Mouse (Mus musculus): ENCODE measurements around the gene Luzp2. TPM values are rescaled to one million over a fixed set of nuclear protein-coding genes. Genes with fewer than 3 reads are reported as not detected.
A peak's percentile ranks its signal among the peaks of the same experiment; 100 is the strongest.

Gene Luzp2
- polyA plus RNA-seq (2011; ENCODE audit: insufficient read length, low read depth, missing spikeins): 0.30 TPM in 1 of 2 replicates, not detected in the other

DNA sequence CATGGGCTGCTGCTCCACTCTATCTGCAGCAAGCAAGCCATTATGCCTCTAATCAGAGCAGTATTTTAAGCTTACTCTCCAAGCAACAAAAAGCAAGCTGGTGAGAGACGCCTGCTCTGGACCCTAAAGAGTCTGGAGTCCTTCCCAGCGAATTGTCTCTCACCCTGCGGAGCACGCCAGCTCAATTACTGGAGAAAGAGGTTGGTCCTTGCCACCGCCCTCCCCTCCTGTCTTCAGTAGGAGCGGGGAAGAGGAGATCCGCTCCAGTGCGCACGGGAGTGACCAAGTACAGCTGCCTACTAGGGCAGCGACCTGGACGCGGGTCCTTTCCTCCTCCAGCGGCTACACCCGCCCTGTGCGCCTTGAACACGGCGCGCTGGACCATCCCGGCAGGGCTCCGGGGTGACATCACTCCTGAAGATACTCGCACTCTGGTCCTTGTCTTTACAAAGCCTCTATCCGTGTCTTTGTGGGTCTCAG lies at the start of gene Luzp2:
Gene Luzp2, plus strand, starts transcription at position 127 of the 480 bp plus-strand sequence.
- TF ChIP-seq CTCF (IDR thresholded peaks at IDR 0.05; ENCODE audit: borderline replicate concordance, insufficient read depth, low read length): no peak
- no peak for TF ChIP-seq POLR2A (IDR thresholded peaks at IDR 0.05; ENCODE audit: low read depth, low read length)
- H3K4me1 ChIP-seq (ENCODE audit: control insufficient read depth, insufficient read depth, low read length): no peaks in the 10 kb centered on the region
- H3K4me3 ChIP-seq (ENCODE audit: insufficient read depth, low read length): peak within 1 kb of the TSS; percentile 6
- no peak within 1 kb of the TSS for H3K27ac ChIP-seq (ENCODE audit: insufficient read depth, low read length)

DNA sequence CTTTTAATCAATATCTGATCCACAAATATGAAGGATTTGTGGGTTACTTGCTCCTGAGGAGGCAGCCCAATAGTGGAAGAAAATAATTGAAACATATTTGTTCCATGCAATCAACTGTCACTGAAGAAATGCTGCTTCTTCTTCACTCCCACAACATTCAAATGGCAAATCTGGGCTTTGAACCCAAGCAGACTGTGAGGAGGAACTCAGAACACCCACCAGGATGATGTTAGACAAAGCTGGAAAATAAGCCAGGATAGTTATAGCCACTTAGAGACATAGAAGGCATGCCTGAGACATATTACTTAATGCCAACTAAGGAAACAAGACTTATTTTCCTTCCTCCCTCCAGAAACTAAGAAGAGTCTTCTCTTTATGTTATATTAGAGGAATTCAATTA lies 47.8 kb upstream of the Luzp2 start:
- Histone ChIP-seq H3K4me1 (ENCODE audit: control insufficient read depth, insufficient read depth, low read length) (no peaks in the 10 kb centered on the region), H3K4me3 (ENCODE audit: insufficient read depth, low read length) (no peak overlapping the region), H3K27ac (ENCODE audit: insufficient read depth, low read length) (no peak overlapping the region)
- no peak for TF ChIP-seq CTCF (IDR thresholded peaks at IDR 0.05; ENCODE audit: borderline replicate concordance, insufficient read depth, low read length)
- no peak for TF ChIP-seq POLR2A (IDR thresholded peaks at IDR 0.05; ENCODE audit: low read depth, low read length)

DNA sequence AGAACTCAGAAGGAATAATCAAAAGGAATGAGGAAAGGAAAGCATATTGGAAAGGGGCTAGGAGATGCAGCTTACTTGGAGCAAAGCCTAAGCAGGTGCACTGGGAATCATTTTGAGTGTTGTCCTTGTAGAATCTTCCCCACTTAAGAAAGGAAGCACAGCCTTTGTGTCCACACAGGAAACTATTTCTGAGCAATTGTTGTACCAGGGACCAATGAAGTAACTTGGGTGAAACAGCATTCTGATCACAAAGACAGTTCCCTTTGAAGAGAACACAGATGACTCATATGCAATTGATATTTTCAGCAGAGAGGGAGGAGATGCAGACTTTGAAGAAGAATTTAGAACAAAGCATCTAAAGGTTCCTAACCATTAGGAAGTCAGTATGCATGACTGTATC lies 16.7 kb upstream of the Luzp2 start:
- H3K4me3 ChIP-seq (ENCODE audit: insufficient read depth, low read length): no peak overlapping the region
- H3K27ac ChIP-seq (ENCODE audit: insufficient read depth, low read length): no peak overlapping the region
- TF ChIP-seq POLR2A (IDR thresholded peaks at IDR 0.05; ENCODE audit: low read depth, low read length) (no peak), CTCF (IDR thresholded peaks at IDR 0.05; ENCODE audit: borderline replicate concordance, insufficient read depth, low read length) (no peak)
- H3K4me1 ChIP-seq (ENCODE audit: control insufficient read depth, insufficient read depth, low read length): no peaks in the 10 kb centered on the region

GRCm38 (mm10) chr7:54828751-54829150 lies 6.5 kb upstream of the Luzp2 start:
- Histone ChIP-seq H3K4me3 (ENCODE audit: insufficient read depth, low read length) (no peak overlapping the region), H3K27ac (ENCODE audit: insufficient read depth, low read length) (no peak overlapping the region), H3K4me1 (ENCODE audit: control insufficient read depth, insufficient read depth, low read length) (no peaks in the 10 kb centered on the region)
- TF ChIP-seq POLR2A (IDR thresholded peaks at IDR 0.05; ENCODE audit: low read depth, low read length) (no peak), CTCF (IDR thresholded peaks at IDR 0.05; ENCODE audit: borderline replicate concordance, insufficient read depth, low read length) (no peak)

DNA sequence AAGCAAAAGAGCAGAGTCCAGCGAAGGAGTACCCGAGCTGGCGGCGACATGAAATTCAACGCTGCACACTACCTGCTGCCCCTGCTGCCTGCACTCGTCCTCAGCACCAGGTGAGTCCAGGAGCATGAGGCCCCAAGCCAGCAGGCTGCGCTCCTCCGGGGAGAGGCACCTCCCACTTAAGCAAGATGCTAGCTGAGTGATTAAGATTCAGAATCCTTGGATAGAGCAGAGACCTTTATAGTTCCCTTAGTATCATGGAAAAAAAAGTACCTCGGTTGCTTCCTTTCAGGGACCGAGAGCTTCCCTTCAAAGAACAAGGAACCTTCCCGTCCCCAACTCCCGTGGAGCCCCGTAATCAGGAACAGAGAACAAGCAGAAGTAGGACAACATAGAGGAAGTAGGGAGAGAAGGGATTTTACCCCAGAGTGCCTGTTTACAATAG lies 634 bp downstream of the Luzp2 start:
- no peak overlapping the region for H3K27ac ChIP-seq (ENCODE audit: insufficient read depth, low read length)
- no peaks in the 10 kb centered on the region for H3K4me1 ChIP-seq (ENCODE audit: control insufficient read depth, insufficient read depth, low read length)
- TF ChIP-seq POLR2A (IDR thresholded peaks at IDR 0.05; ENCODE audit: low read depth, low read length) (no peak), CTCF (IDR thresholded peaks at IDR 0.05; ENCODE audit: borderline replicate concordance, insufficient read depth, low read length) (no peak)
- peak overlapping the region; percentile 6; the same call in 1 of the 2 replicates for H3K4me3 ChIP-seq (ENCODE audit: insufficient read depth, low read length)

GRCm38 (mm10) chr7:54836437-54836836 lies 1.1 kb downstream of the Luzp2 start:
- TF ChIP-seq POLR2A (IDR thresholded peaks at IDR 0.05; ENCODE audit: low read depth, low read length): no peak
- no peak for TF ChIP-seq CTCF (IDR thresholded peaks at IDR 0.05; ENCODE audit: borderline replicate concordance, insufficient read depth, low read length)
- no peak overlapping the region for H3K27ac ChIP-seq (ENCODE audit: insufficient read depth, low read length)
- no peak overlapping the region for H3K4me3 ChIP-seq (ENCODE audit: insufficient read depth, low read length)
- H3K4me1 ChIP-seq (ENCODE audit: control insufficient read depth, insufficient read depth, low read length): no peaks in the 10 kb centered on the region

- Histone ChIP-seq H3K4me3 (ENCODE audit: insufficient read depth, low read length) (no peak overlapping the region), H3K4me1 (ENCODE audit: control insufficient read depth, insufficient read depth, low read length) (no peaks in the 10 kb centered on the region), H3K27ac (ENCODE audit: insufficient read depth, low read length) (no peak overlapping the region)
- no peak for TF ChIP-seq POLR2A (IDR thresholded peaks at IDR 0.05; ENCODE audit: low read depth, low read length)
- TF ChIP-seq CTCF (IDR thresholded peaks at IDR 0.05; ENCODE audit: borderline replicate concordance, insufficient read depth, low read length): no peak
These were observed 7.6 kb downstream of the Luzp2 start for GRCm38 (mm10) chr7:54842807-54843335.

GRCm38 (mm10) chr7:54845875-54846691 lies 10.8 kb downstream of the Luzp2 start:
- TF ChIP-seq POLR2A (IDR thresholded peaks at IDR 0.05; ENCODE audit: low read depth, low read length): no peak
- TF ChIP-seq CTCF (IDR thresholded peaks at IDR 0.05; ENCODE audit: borderline replicate concordance, insufficient read depth, low read length): no peak
- Histone ChIP-seq H3K27ac (ENCODE audit: insufficient read depth, low read length) (no peak overlapping the region), H3K4me1 (ENCODE audit: control insufficient read depth, insufficient read depth, low read length) (no peaks in the 10 kb centered on the region), H3K4me3 (ENCODE audit: insufficient read depth, low read length) (no peak overlapping the region)

GRCm38 (mm10) chr7:54846692-54847020 lies 11.4 kb downstream of the Luzp2 start:
- no peak for TF ChIP-seq POLR2A (IDR thresholded peaks at IDR 0.05; ENCODE audit: low read depth, low read length)
- TF ChIP-seq CTCF (IDR thresholded peaks at IDR 0.05; ENCODE audit: borderline replicate concordance, insufficient read depth, low read length): no peak
- no peak overlapping the region for H3K27ac ChIP-seq (ENCODE audit: insufficient read depth, low read length)
- H3K4me1 ChIP-seq (ENCODE audit: control insufficient read depth, insufficient read depth, low read length): no peaks in the 10 kb centered on the region
- no peak overlapping the region for H3K4me3 ChIP-seq (ENCODE audit: insufficient read depth, low read length)

DNA sequence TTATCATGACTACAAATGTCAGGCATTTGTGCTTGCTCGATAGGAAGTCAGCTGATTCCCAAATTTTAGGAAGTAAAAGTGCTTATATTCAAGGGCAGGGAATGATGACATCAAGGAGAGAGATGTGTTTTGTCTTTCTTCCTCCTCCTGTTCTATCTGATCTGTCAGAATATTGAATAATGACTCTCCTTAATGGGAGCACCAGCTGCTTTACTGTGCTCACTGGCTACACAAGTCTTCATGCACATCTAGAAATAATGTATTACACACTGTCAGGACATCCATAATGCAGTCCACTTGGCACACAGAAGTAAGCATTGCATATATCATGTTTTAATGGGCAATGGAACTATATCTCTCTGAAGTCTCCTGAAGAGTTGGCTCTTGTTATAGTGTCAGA lies 17.6 kb downstream of the Luzp2 start:
- Histone ChIP-seq H3K27ac (ENCODE audit: insufficient read depth, low read length) (no peak overlapping the region), H3K4me3 (ENCODE audit: insufficient read depth, low read length) (no peak overlapping the region)

More for the DNA sequence above, 17.6 kb downstream of the Luzp2 start:
- no peak for TF ChIP-seq POLR2A (IDR thresholded peaks at IDR 0.05; ENCODE audit: low read depth, low read length)
- TF ChIP-seq CTCF (IDR thresholded peaks at IDR 0.05; ENCODE audit: borderline replicate concordance, insufficient read depth, low read length): no peak
- no peaks in the 10 kb centered on the region for H3K4me1 ChIP-seq (ENCODE audit: control insufficient read depth, insufficient read depth, low read length)
